Mouse (Mus musculus) cerebellum, adult 2 months (tissue): ENCODE data around the gene Zfp429. TPM values are rescaled to one million over a fixed set of nuclear protein-coding genes. Genes with fewer than 3 reads are reported as not detected.
"Not testable (repeated sequence)": the region's sequence is repeated elsewhere in the genome, so short reads cannot be mapped to it uniquely, and the experiment has no call there.

Experiments
- DNase-seq, 2 experiments: peaks; one replicate each; pipeline ENCODE4 v3.0.0; 2021
- H3K27ac ChIP-seq: fragments of 200-500 bp; 2 replicates; pipeline ENCODE4 v1.5.1; 2012; ENCODE audit warnings: low read length, control low read depth, inconsistent platforms; ENCODE audit not compliant: insufficient read depth
- H3K27me3 ChIP-seq: fragments of 200-500 bp; 2 replicates; pipeline ENCODE4 v1.6.1; 2012; ENCODE audit warnings: inconsistent platforms, mild to moderate bottlenecking, low read length, moderate library complexity; ENCODE audit not compliant: control insufficient read depth, insufficient read depth
- H3K4me1 ChIP-seq: fragments of 200-500 bp; 2 replicates; pipeline ENCODE4 v1.6.1; 2011; ENCODE audit warnings: low read length; ENCODE audit not compliant: control insufficient read depth, insufficient read depth
- H3K4me3 ChIP-seq: fragments of 200-500 bp; replicated peaks from 2 replicates; pipeline ENCODE3; 2011; ENCODE audit warnings: mild to moderate bottlenecking, low read depth, low read length, control low read depth; ENCODE audit not compliant: insufficient read depth
- CTCF ChIP-seq: fragments of 200-500 bp; IDR thresholded peaks from 2 replicates; pipeline ENCODE4 v1.5.1; 2011; ENCODE audit warnings: low read depth, mild to moderate bottlenecking, control low read depth, low read length, moderate library complexity, borderline replicate concordance; ENCODE audit not compliant: insufficient read depth
- POLR2A ChIP-seq: fragments of 200-500 bp; IDR thresholded peaks from 2 replicates; pipeline ENCODE4 v1.6.1; 2011; ENCODE audit warnings: low read length, control low read depth, borderline replicate concordance; ENCODE audit not compliant: insufficient read depth
- WGBS: fragments of 180-500 bp; shearing (Covaris S2); methylation state at CpG from one replicate; pipeline ENCODE4 v1.1.7; 2018; 5-methylcytosine and 5-hydroxymethylcytosine counted together
- polyA plus RNA-seq: library from polyadenylated mRNA; depleted of rRNA; stranded (reverse); fragments of >200 nt; gene quantifications from 2 replicates; pipeline ENCODE4 v1.2.3, GENCODE M21; 2012; rRNA removed

The Zfp429 gene
- 2.9 and 3.2 TPM in 2 replicates for polyA plus RNA-seq

GRCm38 (mm10) chr13:67399183-67399903 lies at the start of gene Zfp429:
Gene Zfp429 (minus strand): TSS chr13:67399819.
- H3K4me3 ChIP-seq = peak within 1 kb of the TSS; percentile 62
- 2% methylated on average over 15 of the region's 16 CpGs for WGBS
- peak; percentile 70 for DNase-seq
- H3K27ac ChIP-seq, H3K27me3 ChIP-seq, H3K4me1 ChIP-seq: not testable (repeated sequence)

DNA sequence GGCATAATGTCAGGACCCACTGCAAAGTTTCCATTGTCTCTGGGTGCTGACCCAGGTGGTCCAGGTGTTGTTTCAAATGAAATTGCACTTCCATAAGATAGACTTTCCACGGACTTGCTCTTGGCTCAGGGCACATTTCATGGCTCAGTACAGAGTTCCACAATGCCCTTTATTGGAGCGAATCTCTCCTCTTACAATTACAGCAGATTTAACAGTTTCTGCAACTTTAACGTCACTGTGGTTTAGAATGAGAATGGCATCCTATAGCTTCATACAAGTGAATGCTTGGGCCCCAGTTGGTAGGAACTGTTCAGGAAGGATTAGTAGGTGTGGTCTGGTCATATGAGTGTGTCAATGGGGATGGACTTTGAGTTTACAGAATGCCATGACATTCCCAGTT lies 37.5 kb upstream of the Zfp429 start:
- not testable (repeated sequence) for H3K27me3 ChIP-seq, DNase-seq, H3K4me1 ChIP-seq, H3K27ac ChIP-seq, H3K4me3 ChIP-seq
- WGBS = 77% methylated on average over 1 of the region's 3 CpGs

DNA sequence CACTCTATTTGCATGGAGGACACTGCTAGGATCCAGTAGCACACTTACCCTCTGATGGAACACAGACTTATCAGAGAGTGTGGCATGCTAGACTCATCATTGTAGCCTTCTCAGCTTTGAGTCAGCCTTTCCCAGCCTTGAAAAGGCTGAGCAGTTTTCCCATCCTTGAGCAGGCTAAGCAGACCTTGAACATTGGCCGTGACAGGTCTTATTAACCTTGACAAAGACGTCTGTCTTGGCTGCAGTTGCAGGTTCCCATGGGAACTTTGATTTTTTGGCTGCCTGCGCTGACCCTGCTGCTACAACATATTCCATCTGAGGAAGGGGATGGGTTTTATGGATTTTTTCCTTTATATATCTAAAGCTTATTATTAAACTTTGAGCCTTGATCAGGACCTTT lies 28.5 kb upstream of the Zfp429 start:
- no peaks in the 10 kb centered on the region for H3K4me1 ChIP-seq
- no peak for DNase-seq
- H3K4me3 ChIP-seq = no peak overlapping the region
- TF ChIP-seq POLR2A (no peak), CTCF (no peak)
- WGBS = 25% methylated on average over 3 of the region's 3 CpGs
- no peaks in the 10 kb centered on the region for H3K27me3 ChIP-seq
- H3K27ac ChIP-seq = no peak overlapping the region

- not testable (repeated sequence) for H3K4me3 ChIP-seq, DNase-seq, H3K27ac ChIP-seq, H3K27me3 ChIP-seq, H3K4me1 ChIP-seq
These were observed 26.1 kb upstream of the Zfp429 start for GRCm38 (mm10) chr13:67425699-67426098.

GRCm38 (mm10) chr13:67422532-67422931 lies 22.9 kb upstream of the Zfp429 start:
- H3K27ac ChIP-seq, H3K4me1 ChIP-seq, H3K4me3 ChIP-seq, DNase-seq, H3K27me3 ChIP-seq: not testable (repeated sequence)
- whole genome bisulfite sequencing = 61% methylated on average over 2 of the region's 2 CpGs

- TF ChIP-seq POLR2A (no peak), CTCF (no peak)
- Histone ChIP-seq H3K27me3 (no peaks in the 10 kb centered on the region; the same call in 1 of the 2 replicates), H3K4me1 (no peaks in the 10 kb centered on the region), H3K27ac (no peak within 1 kb of the TSS), H3K4me3 (peak within 1 kb of the TSS; percentile 83)
- WGBS = 2% methylated on average over 22 of the region's 22 CpGs
- peak; percentile 49 to 57 for DNase-seq
These were observed 21.7 kb upstream of the Zfp429 start, which contains the start of gene Zfp459 for GRCm38 (mm10) chr13:67421207-67421857. Gene Zfp459 (minus strand): TSS chr13:67421418.

GRCm38 (mm10) chr13:67420558-67421206 lies 21.1 kb upstream of the Zfp429 start:
- DNase-seq = no peak
- Histone ChIP-seq H3K4me1 (no peaks in the 10 kb centered on the region), H3K27me3 (no peaks in the 10 kb centered on the region; the same call in 1 of the 2 replicates), H3K4me3 (peak overlapping the region; percentile 83), H3K27ac (no peak overlapping the region)
- WGBS = 41% methylated on average over 11 of the region's 11 CpGs
- TF ChIP-seq CTCF (no peak), POLR2A (no peak)

DNA sequence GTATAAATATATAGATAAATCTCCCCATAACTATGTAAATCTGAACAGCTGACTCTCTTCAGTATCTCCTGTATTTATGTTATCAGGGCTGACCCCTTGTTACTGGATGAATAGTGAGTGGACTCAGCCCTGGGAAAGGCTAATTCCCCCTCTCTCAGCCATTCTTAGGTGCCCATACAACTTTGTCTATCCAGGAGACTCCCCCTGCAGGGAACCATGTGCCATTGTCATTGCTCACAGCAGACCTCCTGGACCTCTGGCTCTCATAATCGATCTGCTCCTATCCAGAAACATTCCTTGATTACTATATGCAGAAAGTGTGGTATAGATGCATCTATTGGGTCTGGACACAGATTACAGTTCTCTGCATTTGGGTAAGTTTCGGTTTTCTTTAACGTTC lies 17.2 kb upstream of the Zfp429 start:
- no peak for TF ChIP-seq CTCF
- no peak for TF ChIP-seq POLR2A
- 78% methylated on average over 3 of the region's 3 CpGs for WGBS
- Histone ChIP-seq H3K27ac (no peak overlapping the region), H3K4me3 (no peak overlapping the region), H3K27me3 (no peaks in the 10 kb centered on the region; the same call in 1 of the 2 replicates), H3K4me1 (no peaks in the 10 kb centered on the region)
- no peak for DNase-seq
